Mouse (Mus musculus): ENCODE data around the gene Rpl19.

Gene Rpl19

DNA sequence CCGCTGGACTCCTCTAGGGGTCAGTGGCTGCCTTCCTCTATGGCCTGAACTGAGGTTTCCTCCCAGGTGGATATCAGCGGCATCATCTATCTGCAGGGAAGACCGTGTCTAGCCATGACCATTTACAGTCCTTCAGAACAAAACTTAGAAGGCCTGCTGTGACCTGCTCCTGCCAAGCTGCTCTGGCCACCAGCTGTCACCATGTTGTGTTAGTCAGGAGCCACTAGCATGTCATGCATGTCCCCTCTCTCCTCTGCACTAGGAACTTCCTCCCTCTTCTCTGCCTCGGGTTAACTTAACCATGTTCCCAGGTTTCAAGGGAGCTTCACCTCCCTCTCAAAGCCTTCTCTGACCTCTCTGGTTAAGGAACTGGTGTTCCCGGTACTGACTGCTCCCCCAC is 26.8 kb upstream of the Rpl19 start:
- no peak for DNase-seq

GRCm38 (mm10) chr11:98000378-98001140 is 26.0 kb upstream of the Rpl19 start:
- DNase-seq: no peak

GRCm38 (mm10) chr11:98001351-98001824 is 25.1 kb upstream of the Rpl19 start:
- no peak for DNase-seq

DNA sequence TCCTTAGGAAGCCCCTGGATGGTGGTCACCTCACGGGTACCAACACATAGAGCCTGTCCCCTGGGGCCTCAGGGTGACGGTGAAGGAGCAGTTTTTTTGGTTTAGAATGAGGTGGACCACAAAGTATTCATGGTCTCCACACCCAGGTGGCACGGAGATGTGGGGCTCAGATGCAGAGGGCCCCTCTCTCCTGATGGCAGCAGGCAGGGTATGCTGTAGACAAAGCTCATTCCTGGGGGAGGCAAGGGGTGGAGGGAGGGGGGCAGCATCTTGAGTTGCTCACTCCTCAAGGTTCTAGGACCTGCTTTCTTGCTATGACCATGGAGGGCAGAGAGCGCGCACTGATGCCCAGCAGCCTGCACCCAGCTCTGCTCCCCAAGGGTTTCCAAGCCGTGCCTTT is 24.5 kb upstream of the Rpl19 start:
- no peak for DNase-seq

DNA sequence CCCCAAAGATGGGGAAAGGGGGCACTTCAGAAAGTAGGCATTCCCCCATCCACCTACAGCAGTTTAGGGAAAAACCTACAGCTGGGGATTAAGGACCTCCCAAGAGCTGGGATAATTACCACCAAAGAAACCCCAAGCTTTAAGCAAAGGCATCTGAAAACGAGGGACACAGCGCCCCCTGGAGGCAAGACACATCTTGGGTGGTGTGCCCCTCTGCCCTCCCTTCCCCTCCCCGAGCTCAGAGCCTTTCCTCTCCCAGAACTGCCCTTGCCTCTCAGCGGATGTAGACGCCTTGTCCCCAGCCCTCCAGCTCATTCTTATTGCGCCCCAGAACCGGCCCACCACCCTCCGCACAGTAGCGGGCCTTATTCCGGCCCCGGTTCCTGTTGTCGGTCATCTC is 23.9 kb upstream of the Rpl19 start:
- peak; percentile 73 for DNase-seq

DNA sequence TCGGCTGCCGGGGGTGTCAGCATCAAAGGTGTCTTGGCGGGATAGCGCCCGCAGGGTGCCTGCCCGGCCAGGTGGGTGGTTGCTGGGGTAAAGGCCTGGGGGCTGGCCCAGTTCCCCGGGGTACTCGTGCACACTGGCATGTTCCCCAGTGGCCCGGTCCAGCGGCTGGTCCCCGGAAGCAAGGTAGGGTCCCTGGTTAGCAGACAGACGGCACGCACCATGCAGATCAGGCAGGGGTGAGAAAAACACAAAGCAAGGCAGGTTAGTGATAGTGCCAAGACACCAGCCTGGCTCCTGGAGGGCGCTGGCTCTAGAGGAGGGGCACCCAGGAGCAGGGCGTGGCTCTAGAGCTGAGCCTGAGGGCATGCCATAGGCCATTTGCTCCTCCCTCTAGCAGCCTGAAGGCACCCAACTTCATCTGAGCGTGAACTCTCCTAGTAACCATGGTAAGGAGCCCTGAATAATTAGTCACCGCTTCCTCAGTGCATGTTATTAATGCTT is 23.3 kb upstream of the Rpl19 start:
- peak; percentile 49 for DNase-seq

GRCm38 (mm10) chr11:98004161-98004560 is 22.3 kb upstream of the Rpl19 start:
- no peak for DNase-seq

- DNase-seq: no peak
These were observed 21.4 kb upstream of the Rpl19 start for GRCm38 (mm10) chr11:98005076-98005475.

- DNase-seq: no peak
These were observed 20.8 kb upstream of the Rpl19 start for GRCm38 (mm10) chr11:98005686-98006085.

DNA sequence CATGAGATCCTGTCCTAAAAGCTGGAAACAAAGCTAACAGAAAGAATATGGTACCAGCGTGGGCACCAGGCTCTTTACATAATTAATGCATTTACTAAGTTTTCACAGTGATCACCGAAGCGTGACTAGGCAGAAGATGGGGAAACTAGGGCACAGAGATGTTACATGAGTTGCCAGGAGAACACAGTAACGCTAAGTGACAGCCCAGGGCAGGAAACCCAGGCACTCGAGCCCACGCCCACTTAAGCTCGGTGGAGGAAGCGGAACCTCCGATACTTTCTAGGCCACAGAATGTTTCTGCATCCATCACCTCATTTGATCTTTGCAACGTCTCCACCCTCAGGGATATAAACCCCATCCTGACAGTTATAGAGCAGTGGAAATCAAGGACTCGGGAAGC is 18.4 kb upstream of the Rpl19 start:
- no peak for DNase-seq

DNA sequence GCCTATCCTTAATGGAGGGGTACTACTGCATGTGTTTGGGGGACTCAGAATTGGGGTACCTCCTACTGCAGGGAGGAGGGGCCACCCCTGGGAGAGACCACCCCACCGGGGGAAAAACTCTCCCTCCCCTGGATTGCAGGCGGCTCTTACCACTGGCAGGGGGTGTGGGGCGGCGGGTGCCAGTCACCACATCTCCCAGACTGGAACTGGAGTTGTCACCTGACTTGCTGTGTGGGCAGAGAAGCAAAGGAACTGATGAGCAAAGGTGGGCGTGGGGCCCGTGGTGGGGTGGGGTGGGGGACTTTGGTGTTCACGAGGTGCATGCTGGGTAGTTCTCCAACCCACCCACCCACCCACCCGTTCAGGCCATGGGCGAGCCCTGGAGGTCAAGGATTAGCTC is 14.8 kb upstream of the Rpl19 start:
- DNase-seq: no peak

- no peak for DNase-seq
These were observed 13.7 kb upstream of the Rpl19 start for GRCm38 (mm10) chr11:98012831-98013230.

DNA sequence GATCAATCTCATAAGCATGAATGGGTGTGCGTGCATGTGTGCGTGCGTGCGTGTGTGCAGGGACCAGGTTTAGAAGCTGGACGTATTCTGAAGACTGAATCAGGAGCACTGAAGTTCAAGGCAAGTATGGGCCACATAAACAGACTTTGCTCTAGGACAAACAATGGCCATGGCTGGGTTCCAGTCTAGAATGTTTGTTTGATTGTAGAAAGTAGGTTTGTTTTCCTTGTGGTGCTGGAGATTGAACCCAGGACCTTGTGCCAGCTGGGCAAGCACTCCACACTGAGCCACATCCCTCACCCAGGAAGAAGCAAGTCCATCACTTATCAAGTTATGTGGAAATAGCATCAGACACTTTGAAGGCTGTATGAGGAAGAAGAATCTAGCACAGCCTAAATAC is 10.3 kb upstream of the Rpl19 start:
- DNase-seq: no peak

- DNase-seq: no peak
These were observed 9.7 kb upstream of the Rpl19 start for GRCm38 (mm10) chr11:98016824-98017223.

DNA sequence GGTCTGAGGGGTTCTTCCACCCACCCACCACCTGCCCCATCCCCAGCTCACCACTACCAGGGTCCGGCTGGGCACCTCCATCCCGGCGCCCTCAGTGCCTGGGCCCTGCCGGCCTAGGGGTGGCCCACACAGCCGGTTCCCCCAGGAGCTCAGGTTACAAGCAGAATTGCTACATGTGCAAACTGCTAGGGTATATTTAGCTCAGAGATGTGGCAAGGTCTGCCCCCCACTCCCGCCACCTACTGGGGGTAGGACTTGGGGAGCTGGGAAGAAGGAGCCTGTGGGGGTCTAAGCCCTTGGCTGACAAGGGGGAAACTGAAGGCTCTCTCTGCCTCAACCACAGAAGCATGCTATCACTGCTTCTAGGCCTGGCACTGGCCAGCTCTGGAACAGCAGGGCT is 8.3 kb upstream of the Rpl19 start:
- DNase-seq: no peak

- no peak for DNase-seq
These were observed 7.5 kb upstream of the Rpl19 start for GRCm38 (mm10) chr11:98018858-98019641.

- DNase-seq: no peak
These were observed 6.5 kb upstream of the Rpl19 start for GRCm38 (mm10) chr11:98019883-98020610.

DNA sequence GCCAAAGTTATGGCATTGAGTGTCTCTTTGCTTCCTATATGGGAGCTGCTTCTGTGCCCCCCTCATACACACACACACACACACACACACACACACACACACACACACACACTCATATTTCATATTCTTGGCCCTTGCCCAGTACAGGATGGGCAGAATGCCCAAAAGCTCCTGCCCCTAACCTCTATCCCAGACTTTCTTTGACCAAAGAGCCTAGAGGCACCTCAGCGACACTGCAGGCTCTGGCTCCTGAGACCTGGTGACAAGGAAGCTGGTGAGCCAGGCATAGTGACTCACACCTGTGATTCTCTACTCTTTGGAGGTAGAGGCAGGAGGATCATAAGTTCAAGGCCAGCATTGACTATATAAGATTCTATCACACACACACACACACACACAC is 5.8 kb upstream of the Rpl19 start:
- no peak for DNase-seq

- no peak for DNase-seq
These were observed 5.4 kb upstream of the Rpl19 start for GRCm38 (mm10) chr11:98021118-98021517.

- DNase-seq: peak; percentile 72
These were observed 4.8 kb upstream of the Rpl19 start for GRCm38 (mm10) chr11:98021565-98022252.

- no peak for DNase-seq
These were observed 4.3 kb upstream of the Rpl19 start for GRCm38 (mm10) chr11:98022253-98022554.

DNA sequence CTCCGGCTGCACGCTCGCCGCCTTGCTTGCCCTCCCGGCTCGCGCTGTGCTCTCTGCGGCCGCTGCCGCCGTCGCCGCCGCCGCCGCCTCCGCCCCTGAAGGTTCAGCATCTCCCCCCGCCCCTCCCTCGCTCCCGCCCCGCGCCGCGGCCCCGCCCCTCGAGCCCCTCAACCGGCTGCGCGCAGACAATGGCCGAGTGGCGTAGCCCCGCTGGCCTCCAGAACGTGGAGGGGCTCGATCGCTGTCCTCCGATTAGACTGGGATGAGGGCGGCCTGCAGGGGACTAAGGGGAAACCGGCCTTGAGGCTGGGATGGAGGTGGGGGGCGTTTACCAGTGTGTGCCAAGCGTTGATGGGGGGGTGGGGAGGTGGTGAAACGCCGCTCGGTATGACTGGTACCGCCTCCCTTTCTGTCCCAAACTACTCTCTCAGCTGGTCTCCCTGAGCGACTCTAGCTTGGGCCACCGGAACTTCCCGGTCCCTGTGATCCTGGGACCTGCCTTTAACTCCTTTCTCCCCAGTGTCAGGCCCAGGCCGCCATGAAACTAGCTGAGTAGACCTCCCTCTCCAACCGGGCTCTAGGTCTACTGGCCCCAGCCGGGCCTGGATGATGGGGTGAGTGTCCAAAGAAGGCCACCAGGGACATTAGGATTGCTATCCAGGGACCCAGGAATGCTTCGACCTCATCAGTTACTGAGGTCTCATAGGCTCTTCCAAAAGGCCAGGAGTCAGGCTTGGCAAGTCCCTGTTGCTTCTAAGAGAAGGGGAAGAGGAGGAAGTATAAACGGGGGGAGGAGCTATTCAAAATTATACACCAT is 3.7 kb upstream of the Rpl19 start, which contains the start of gene Cacnb1:
TSS of gene Cacnb1 (minus strand) at position 480 of the 817 bp plus-strand sequence.
- DNase-seq: peak; percentile 71
